Mouse (Mus musculus) thymus, adult 2 months (tissue): ENCODE measurements at regions not wholly inside any gene's neighbourhood (a gene's known extent, or its start where the extent isn't known, plus 50 kb on each side); places are given as distances from the start of the nearest gene placed in this dataset.

Experiments
- DNase-seq: peaks from one replicate; pipeline ENCODE4 v3.0.0; 2021
- H3K27ac ChIP-seq: fragments of 200-500 bp; 2 replicates; pipeline ENCODE4 v1.5.1; 2012; ENCODE audit warnings: low read length, control low read depth; ENCODE audit not compliant: control insufficient read depth, insufficient read depth
- H3K27me3 ChIP-seq: fragments of 200-500 bp; 2 replicates; pipeline ENCODE4 v1.6.1; 2012; ENCODE audit warnings: mild to moderate bottlenecking, low read length, moderate library complexity, mixed read lengths; ENCODE audit not compliant: control insufficient read depth, insufficient read depth
- H3K36me3 ChIP-seq: fragments of 200-500 bp; 2 replicates; pipeline ENCODE4 v1.6.1; 2012; ENCODE audit warnings: mild to moderate bottlenecking, low read length, moderate library complexity; ENCODE audit not compliant: control insufficient read depth, insufficient read depth
- H3K4me1 ChIP-seq: fragments of 200-500 bp; replicated peaks from 2 replicates; pipeline ENCODE4 v1.6.1; 2012; ENCODE audit warnings: low read length; ENCODE audit not compliant: control insufficient read depth, insufficient read depth
- H3K4me3 ChIP-seq: fragments of 200-500 bp; 2 replicates; pipeline ENCODE4 v1.5.1; 2012; ENCODE audit warnings: mild to moderate bottlenecking, low read length, control low read depth, moderate library complexity; ENCODE audit not compliant: control insufficient read depth, insufficient read depth
- CTCF ChIP-seq: fragments of 200-500 bp; IDR thresholded peaks from 2 replicates; pipeline ENCODE4 v1.5.1; 2012; ENCODE audit warnings: mild to moderate bottlenecking, control low read depth, low read length, moderate library complexity, borderline replicate concordance; ENCODE audit not compliant: control insufficient read depth, poor library complexity, insufficient read depth; ENCODE audit errors: extremely low read depth
- POLR2A ChIP-seq: fragments of 200-500 bp; IDR thresholded peaks from 2 replicates; pipeline ENCODE4 v1.6.1; 2012; ENCODE audit warnings: mild to moderate bottlenecking, low read length, control low read depth, moderate library complexity; ENCODE audit not compliant: control insufficient read depth, poor library complexity, insufficient read depth; ENCODE audit errors: extremely low read depth
- WGBS: fragments of 180-500 bp; shearing (Covaris S2); methylation state at CpG from one replicate; pipeline ENCODE4 v1.1.7; 2018; 5-methylcytosine and 5-hydroxymethylcytosine counted together

- Histone ChIP-seq H3K36me3 (no peaks in the 10 kb centered on the region), H3K27ac (no peak overlapping the region), H3K27me3 (no peaks in the 10 kb centered on the region), H3K4me3 (no peak overlapping the region), H3K4me1 (peaks cover 13% of the 10 kb centered on the region)
- no peak for DNase-seq
- 75% methylated on average over 1 of the region's 1 CpGs for WGBS
- TF ChIP-seq CTCF (no peak), POLR2A (no peak)
These were observed 94.7 kb upstream of the Ccnd1 start for GRCm38 (mm10) chr7:145034385-145034784.

GRCm38 (mm10) chr7:145031275-145031674 lies 91.5 kb upstream of the Ccnd1 start:
- 62% methylated on average over 7 of the region's 7 CpGs for WGBS
- H3K27me3 ChIP-seq: no peaks in the 10 kb centered on the region
- no peak overlapping the region for H3K4me3 ChIP-seq
- DNase-seq: no peak
- TF ChIP-seq CTCF (no peak), POLR2A (no peak)
- no peaks in the 10 kb centered on the region for H3K36me3 ChIP-seq
- H3K4me1 ChIP-seq: peaks cover 22% of the 10 kb centered on the region
- no peak overlapping the region for H3K27ac ChIP-seq

DNA sequence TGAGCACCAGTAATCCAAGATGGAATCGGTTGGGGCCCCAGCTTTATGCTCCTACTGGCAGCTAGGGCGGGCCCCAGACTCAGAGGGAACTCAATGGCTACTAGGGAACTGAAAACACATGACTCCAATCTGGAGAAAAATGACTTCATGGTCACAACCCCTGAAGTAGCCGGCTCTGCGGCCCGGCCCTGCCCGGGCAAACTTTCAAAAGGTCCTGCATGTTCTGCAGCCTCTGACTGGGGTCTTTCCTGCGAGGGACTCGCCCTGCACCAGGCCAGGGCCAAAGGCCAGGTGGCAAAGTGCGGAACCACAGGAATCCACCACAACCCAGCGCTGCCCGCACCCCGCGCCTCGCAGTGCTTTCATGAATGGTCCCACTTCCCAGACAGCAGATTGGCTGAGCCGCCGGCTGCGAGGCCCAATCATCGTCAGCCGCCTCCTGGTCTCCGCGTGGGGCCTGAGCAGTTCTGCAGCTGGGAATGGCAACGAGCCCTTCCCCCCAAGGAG lies 91.0 kb upstream of the Ccnd1 start:
- DNase-seq: peak; percentile 66
- Histone ChIP-seq H3K4me1 (peaks cover 22% of the 10 kb centered on the region), H3K27me3 (no peaks in the 10 kb centered on the region), H3K4me3 (no peak overlapping the region), H3K36me3 (no peaks in the 10 kb centered on the region), H3K27ac (no peak overlapping the region)
- TF ChIP-seq CTCF (peak; percentile 50; the same call in 1 of the 2 replicates), POLR2A (no peak)
- 2% methylated on average over 22 of the region's 22 CpGs for WGBS

GRCm38 (mm10) chr7:145029622-145030021 lies 89.9 kb upstream of the Ccnd1 start:
- Histone ChIP-seq H3K27ac (no peak overlapping the region), H3K36me3 (no peaks in the 10 kb centered on the region), H3K4me1 (peaks cover 22% of the 10 kb centered on the region), H3K4me3 (no peak overlapping the region), H3K27me3 (no peaks in the 10 kb centered on the region)
- no peak for TF ChIP-seq POLR2A
- TF ChIP-seq CTCF: no peak
- no peak for DNase-seq
- WGBS: 77% methylated on average over 4 of the region's 4 CpGs

DNA sequence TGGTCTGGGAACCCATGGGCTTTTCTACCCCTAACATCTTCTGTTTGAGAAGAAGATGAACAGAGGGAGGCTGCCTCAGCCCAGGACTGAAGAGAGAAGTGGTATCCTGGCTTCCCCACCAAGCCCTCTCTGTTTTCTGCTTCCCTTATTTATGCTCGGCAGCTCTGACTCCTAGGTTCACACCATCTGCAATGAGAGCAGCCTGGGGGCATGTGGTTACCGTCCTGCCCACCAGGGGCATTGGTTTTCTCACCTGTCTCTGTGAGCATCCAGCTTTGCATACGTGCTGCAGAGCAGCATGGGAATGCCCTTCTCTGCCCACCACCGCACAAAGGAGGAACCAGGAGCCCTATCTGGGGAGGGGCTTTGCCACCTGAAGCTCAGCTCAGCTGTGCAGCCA lies 89.4 kb upstream of the Ccnd1 start:
- Histone ChIP-seq H3K27ac (no peak overlapping the region), H3K4me1 (peaks cover 20% of the 10 kb centered on the region), H3K4me3 (no peak overlapping the region), H3K27me3 (no peaks in the 10 kb centered on the region), H3K36me3 (no peaks in the 10 kb centered on the region)
- DNase-seq: peak; percentile 70
- TF ChIP-seq POLR2A (no peak), CTCF (peak; percentile 54; the same call in 1 of the 2 replicates)
- WGBS: 7% methylated on average over 4 of the region's 4 CpGs

DNA sequence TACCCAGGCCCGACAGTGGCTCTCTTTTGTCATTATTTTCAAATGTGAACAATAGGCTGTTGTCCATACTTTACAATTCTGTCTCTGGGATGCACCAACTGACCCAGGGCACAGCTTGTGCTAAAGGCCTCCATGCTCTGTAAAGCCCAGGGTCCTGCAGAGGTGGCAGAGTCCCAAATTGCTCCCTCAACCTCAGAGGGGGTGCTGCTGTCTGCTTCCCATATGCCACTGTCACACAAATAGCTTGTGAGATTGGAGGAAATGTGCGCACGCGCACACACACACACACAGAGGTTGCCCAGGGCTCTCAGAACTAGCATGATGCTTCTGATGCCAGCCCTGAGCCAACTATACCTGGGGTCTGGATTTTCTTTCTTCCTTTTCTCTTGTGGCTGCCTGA lies 87.3 kb upstream of the Ccnd1 start:
- Histone ChIP-seq H3K36me3 (no peaks in the 10 kb centered on the region), H3K4me1 (peaks cover 20% of the 10 kb centered on the region), H3K27ac (no peak overlapping the region), H3K27me3 (no peaks in the 10 kb centered on the region), H3K4me3 (no peak overlapping the region)
- DNase-seq: no peak
- 90% methylated on average over 4 of the region's 4 CpGs for WGBS
- no peak for TF ChIP-seq POLR2A
- TF ChIP-seq CTCF: no peak

DNA sequence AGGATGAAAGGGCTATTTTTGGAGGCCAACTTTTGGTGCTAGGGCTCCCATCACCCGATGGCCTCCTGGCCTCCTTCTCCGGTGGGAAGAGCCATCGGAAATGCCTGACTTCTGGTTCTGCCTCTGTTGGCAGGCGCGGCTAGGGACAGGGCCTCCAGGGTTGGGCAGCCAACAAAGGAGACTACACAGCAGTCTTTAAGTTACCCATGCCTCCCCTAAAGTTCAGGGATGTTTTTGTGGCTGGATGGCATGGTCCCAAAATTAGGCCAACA lies 86.2 kb upstream of the Ccnd1 start:
- 90% methylated on average over 5 of the region's 5 CpGs for WGBS
- Histone ChIP-seq H3K4me3 (no peak overlapping the region), H3K27ac (no peak overlapping the region), H3K27me3 (no peaks in the 10 kb centered on the region), H3K36me3 (no peaks in the 10 kb centered on the region), H3K4me1 (peaks cover 20% of the 10 kb centered on the region)
- no peak for TF ChIP-seq CTCF
- no peak for TF ChIP-seq POLR2A
- no peak for DNase-seq
